Mouse (Mus musculus): Measurements from ENCODE around the gene Gm10322. TPM values are rescaled to one million over a fixed set of nuclear protein-coding genes. Genes with fewer than 3 reads are reported as not detected.

Gene Gm10322
- total RNA-seq, 1 experiment: not detected

- in situ Hi-C loops (cut with MboI; ENCODE audit: low sequenced_read_pairs in 2 of 2, unreplicated experiment in 2 of 2): no loop called here
- DNase-seq (ENCODE audit: low read depth, low spot score): no peak
- peaks cover 0 to 2% of the 10 kb centered on the region in 2 experiments; a peak in 1 of 4 replicates for H3K4me1 ChIP-seq (ENCODE audit: control insufficient read depth in 2 of 2, insufficient read depth in 2 of 2, low read length in 2 of 2, poor library complexity in 1 of 2)
- no peak for TF ChIP-seq MAFK (IDR thresholded peaks at IDR 0.05; ENCODE audit: insufficient read depth, low read depth, low read length)
- no peak for TF ChIP-seq HCFC1 (IDR thresholded peaks at IDR 0.05; ENCODE audit: borderline replicate concordance, insufficient read depth, low read length)
- TF ChIP-seq CHD2 (IDR thresholded peaks at IDR 0.05; ENCODE audit: low read depth, low read length): no peak
- TF ChIP-seq ZC3H11A (IDR thresholded peaks at IDR 0.05; ENCODE audit: borderline replicate concordance, low read depth, low read length): no peak
- TF ChIP-seq ZNF384 (IDR thresholded peaks at IDR 0.05; ENCODE audit: low read depth, low read length): no peak
- H3K9me3 ChIP-seq (ENCODE audit: control insufficient read depth, insufficient read depth, low read depth, low read length): no peaks in the 10 kb centered on the region
- H3K36me3 ChIP-seq (ENCODE audit: control insufficient read depth, insufficient read depth, low read length, poor library complexity, severe bottlenecking): no peaks in the 10 kb centered on the region
- no peak overlapping the region for H3K9ac ChIP-seq (ENCODE audit: insufficient read depth, low read depth, low read length, poor library complexity, severe bottlenecking)
- no peak overlapping the region for H3K27ac ChIP-seq (ENCODE audit: insufficient read depth, low read depth, low read length, poor library complexity, severe bottlenecking)
- H3K4me3 ChIP-seq (ENCODE audit: insufficient read depth in 1 of 2, low read depth in 1 of 2, low read length in 2 of 2, poor library complexity in 1 of 2, severe bottlenecking in 1 of 2): 0 out of 4 replicates have a peak overlapping the region, but pooled peaks of 1 of the 2 experiments have one; percentile 35
Observed at GRCm38 (mm10) chr10:59636751-59637533, 21.1 kb downstream of the Gm10322 start.

GRCm38 (mm10) chr10:59637596-59638124 lies 21.8 kb downstream of the Gm10322 start:
- Histone ChIP-seq H3K9me3 (ENCODE audit: control insufficient read depth, insufficient read depth, low read depth, low read length) (no peaks in the 10 kb centered on the region), H3K4me1 (ENCODE audit: control insufficient read depth in 2 of 2, insufficient read depth in 2 of 2, low read length in 2 of 2, poor library complexity in 1 of 2) (peaks cover 0 to 2% of the 10 kb centered on the region in 2 experiments; a peak in 1 of 4 replicates), H3K4me3 (ENCODE audit: insufficient read depth in 1 of 2, low read depth in 1 of 2, low read length in 2 of 2, poor library complexity in 1 of 2, severe bottlenecking in 1 of 2) (no peak overlapping the region), H3K27ac (ENCODE audit: insufficient read depth, low read depth, low read length, poor library complexity, severe bottlenecking) (no peak overlapping the region), H3K36me3 (ENCODE audit: control insufficient read depth, insufficient read depth, low read length, poor library complexity, severe bottlenecking) (no peaks in the 10 kb centered on the region), H3K9ac (ENCODE audit: insufficient read depth, low read depth, low read length, poor library complexity, severe bottlenecking) (no peak overlapping the region)
- TF ChIP-seq HCFC1 (IDR thresholded peaks at IDR 0.05; ENCODE audit: borderline replicate concordance, insufficient read depth, low read length) (no peak), ZC3H11A (IDR thresholded peaks at IDR 0.05; ENCODE audit: borderline replicate concordance, low read depth, low read length) (no peak), ZNF384 (IDR thresholded peaks at IDR 0.05; ENCODE audit: low read depth, low read length) (no peak), CHD2 (IDR thresholded peaks at IDR 0.05; ENCODE audit: low read depth, low read length) (no peak), MAFK (IDR thresholded peaks at IDR 0.05; ENCODE audit: insufficient read depth, low read depth, low read length) (no peak)
- no peak for DNase-seq (ENCODE audit: low read depth, low spot score)
- in situ Hi-C loops (cut with MboI; ENCODE audit: low sequenced_read_pairs in 2 of 2, unreplicated experiment in 2 of 2): no loop called here

GRCm38 (mm10) chr10:59638576-59638975 lies 22.7 kb downstream of the Gm10322 start:
- TF ChIP-seq ZC3H11A (IDR thresholded peaks at IDR 0.05; ENCODE audit: borderline replicate concordance, low read depth, low read length) (no peak), CHD2 (IDR thresholded peaks at IDR 0.05; ENCODE audit: low read depth, low read length) (no peak), ZNF384 (IDR thresholded peaks at IDR 0.05; ENCODE audit: low read depth, low read length) (no peak), HCFC1 (IDR thresholded peaks at IDR 0.05; ENCODE audit: borderline replicate concordance, insufficient read depth, low read length) (no peak), MAFK (IDR thresholded peaks at IDR 0.05; ENCODE audit: insufficient read depth, low read depth, low read length) (no peak)
- DNase-seq (ENCODE audit: low read depth, low spot score): no peak
- in situ Hi-C loops (cut with MboI; ENCODE audit: low sequenced_read_pairs in 2 of 2, unreplicated experiment in 2 of 2): no loop called here
- no peak overlapping the region for H3K9ac ChIP-seq (ENCODE audit: insufficient read depth, low read depth, low read length, poor library complexity, severe bottlenecking)
- H3K27ac ChIP-seq (ENCODE audit: insufficient read depth, low read depth, low read length, poor library complexity, severe bottlenecking): no peak overlapping the region
- no peaks in the 10 kb centered on the region for H3K36me3 ChIP-seq (ENCODE audit: control insufficient read depth, insufficient read depth, low read length, poor library complexity, severe bottlenecking)
- H3K9me3 ChIP-seq (ENCODE audit: control insufficient read depth, insufficient read depth, low read depth, low read length): no peaks in the 10 kb centered on the region
- H3K4me1 ChIP-seq (ENCODE audit: control insufficient read depth in 2 of 2, insufficient read depth in 2 of 2, low read length in 2 of 2, poor library complexity in 1 of 2): peaks cover 0 to 2% of the 10 kb centered on the region in 2 experiments; a peak in 1 of 4 replicates
- H3K4me3 ChIP-seq (ENCODE audit: insufficient read depth in 1 of 2, low read depth in 1 of 2, low read length in 2 of 2, poor library complexity in 1 of 2, severe bottlenecking in 1 of 2): no peak overlapping the region

- TF ChIP-seq HCFC1 (IDR thresholded peaks at IDR 0.05; ENCODE audit: borderline replicate concordance, insufficient read depth, low read length): no peak
- no peak for TF ChIP-seq ZNF384 (IDR thresholded peaks at IDR 0.05; ENCODE audit: low read depth, low read length)
- no peak for TF ChIP-seq MAFK (IDR thresholded peaks at IDR 0.05; ENCODE audit: insufficient read depth, low read depth, low read length)
- TF ChIP-seq CHD2 (IDR thresholded peaks at IDR 0.05; ENCODE audit: low read depth, low read length): no peak
- no peak for TF ChIP-seq ZC3H11A (IDR thresholded peaks at IDR 0.05; ENCODE audit: borderline replicate concordance, low read depth, low read length)
- no peaks in the 10 kb centered on the region for H3K9me3 ChIP-seq (ENCODE audit: control insufficient read depth, insufficient read depth, low read depth, low read length)
- in situ Hi-C loops (cut with MboI; ENCODE audit: low sequenced_read_pairs in 2 of 2, unreplicated experiment in 2 of 2): no loop called here
- H3K36me3 ChIP-seq (ENCODE audit: control insufficient read depth, insufficient read depth, low read length, poor library complexity, severe bottlenecking): no peaks in the 10 kb centered on the region
- no peak overlapping the region for H3K4me3 ChIP-seq (ENCODE audit: insufficient read depth in 1 of 2, low read depth in 1 of 2, low read length in 2 of 2, poor library complexity in 1 of 2, severe bottlenecking in 1 of 2)
- peaks cover 0 to 2% of the 10 kb centered on the region in 2 experiments; a peak in 1 of 4 replicates for H3K4me1 ChIP-seq (ENCODE audit: control insufficient read depth in 2 of 2, insufficient read depth in 2 of 2, low read length in 2 of 2, poor library complexity in 1 of 2)
- no peak overlapping the region for H3K9ac ChIP-seq (ENCODE audit: insufficient read depth, low read depth, low read length, poor library complexity, severe bottlenecking)
- DNase-seq (ENCODE audit: low read depth, low spot score): no peak
- H3K27ac ChIP-seq (ENCODE audit: insufficient read depth, low read depth, low read length, poor library complexity, severe bottlenecking): no peak overlapping the region
Observed at GRCm38 (mm10) chr10:59642659-59643377, 27.0 kb downstream of the Gm10322 start.

Data from ES-E14 (cell line).